Mouse (Mus musculus): Measurements from ENCODE around the gene Dusp15. TPM values are rescaled to one million over a fixed set of nuclear protein-coding genes. Genes with fewer than 3 reads are reported as not detected.

Gene Dusp15
- total and polyA plus RNA-seq, 2 experiments from 2014 or later, result 21.2 to 47.0 TPM

DNA sequence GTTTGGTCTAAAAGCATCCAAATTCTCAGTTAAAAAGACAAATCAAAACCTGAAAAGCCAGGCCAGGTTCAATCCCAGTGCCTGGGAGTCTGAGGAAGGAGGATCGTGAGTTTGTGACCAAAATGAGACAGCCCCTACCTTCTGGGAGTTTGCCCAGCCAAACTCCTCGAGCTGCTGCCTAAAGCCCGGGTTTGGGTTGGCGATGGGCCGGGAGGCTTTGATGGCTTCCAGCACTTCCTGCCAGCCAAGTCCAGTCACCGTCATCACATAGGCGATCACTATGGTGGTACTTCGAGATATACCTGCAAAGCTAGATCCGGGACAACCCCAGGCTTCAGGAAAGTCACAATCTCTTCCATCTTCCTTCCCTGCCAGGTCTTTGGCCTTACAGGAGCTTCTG, 7.5 kb downstream of the Dusp15 start:
- WGBS, result 61% methylated on average over 9 of the region's 9 CpGs
- no peaks in the 10 kb centered on the region for H3K36me3 ChIP-seq (ENCODE audit: insufficient read depth, low read length)
- no peak overlapping the region for H3K27ac ChIP-seq
- ATAC-seq (no peak), DNase-seq (ENCODE audit: low spot score) (no peak)
- no peak overlapping the region for H3K9ac ChIP-seq (replicated peaks; ENCODE audit: low read length)
- TF ChIP-seq CTCF (IDR thresholded peaks at IDR 0.05; ENCODE audit: low read depth), result no peak
- no peak overlapping the region for H3K4me2 ChIP-seq (ENCODE audit: low read depth, low read length)
- no peak overlapping the region for H3K4me3 ChIP-seq (ENCODE audit: low read length)
- H3K27me3 ChIP-seq (ENCODE audit: insufficient read depth, low read length), result peaks cover 12% of the 10 kb centered on the region
- H3K4me1 ChIP-seq (ENCODE audit: insufficient read depth, low read length), result peaks cover 8% of the 10 kb centered on the region
- no peaks in the 10 kb centered on the region for H3K9me3 ChIP-seq (ENCODE audit: low read length)

DNA sequence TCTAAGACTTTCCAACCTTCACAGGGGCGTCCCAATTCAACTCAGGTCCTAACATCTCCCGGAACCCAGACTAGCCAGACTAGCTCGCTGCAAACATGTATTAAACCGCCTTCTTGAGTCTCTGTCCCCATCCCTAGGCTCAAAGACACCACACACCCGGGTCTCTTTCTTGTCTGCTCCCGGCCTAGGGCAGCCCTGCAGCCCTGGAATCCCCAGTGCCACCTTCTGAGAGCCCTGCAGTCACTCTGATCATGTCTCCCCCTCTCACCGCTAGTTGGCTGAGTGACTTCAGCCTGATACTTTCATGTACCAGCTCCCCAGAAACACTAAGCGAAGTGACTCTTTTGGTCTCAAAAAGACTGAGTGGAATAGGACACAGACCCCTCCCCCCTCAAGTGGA, 7.9 kb downstream of the Dusp15 start:
- 7% methylated on average over 8 of the region's 8 CpGs for WGBS
- H3K9me3 ChIP-seq (ENCODE audit: low read length), result no peaks in the 10 kb centered on the region
- no peak overlapping the region for H3K9ac ChIP-seq (replicated peaks; ENCODE audit: low read length)
- peak; percentile 27; the same call in 1 of the 2 replicates for TF ChIP-seq CTCF (IDR thresholded peaks at IDR 0.05; ENCODE audit: low read depth)
- ATAC-seq, result 0 out of 2 replicates have a peak, but pooled peaks have one; percentile 12
- H3K36me3 ChIP-seq (ENCODE audit: insufficient read depth, low read length), result no peaks in the 10 kb centered on the region
- peaks cover 12% of the 10 kb centered on the region for H3K27me3 ChIP-seq (ENCODE audit: insufficient read depth, low read length)
- peak overlapping the region; percentile 99 for H3K4me2 ChIP-seq (ENCODE audit: low read depth, low read length)
- H3K4me1 ChIP-seq (ENCODE audit: insufficient read depth, low read length), result peaks cover 8% of the 10 kb centered on the region
- peak overlapping the region; percentile 47 for H3K4me3 ChIP-seq (ENCODE audit: low read length)
- no peak for DNase-seq (ENCODE audit: low spot score)
- no peak overlapping the region for H3K27ac ChIP-seq

DNA sequence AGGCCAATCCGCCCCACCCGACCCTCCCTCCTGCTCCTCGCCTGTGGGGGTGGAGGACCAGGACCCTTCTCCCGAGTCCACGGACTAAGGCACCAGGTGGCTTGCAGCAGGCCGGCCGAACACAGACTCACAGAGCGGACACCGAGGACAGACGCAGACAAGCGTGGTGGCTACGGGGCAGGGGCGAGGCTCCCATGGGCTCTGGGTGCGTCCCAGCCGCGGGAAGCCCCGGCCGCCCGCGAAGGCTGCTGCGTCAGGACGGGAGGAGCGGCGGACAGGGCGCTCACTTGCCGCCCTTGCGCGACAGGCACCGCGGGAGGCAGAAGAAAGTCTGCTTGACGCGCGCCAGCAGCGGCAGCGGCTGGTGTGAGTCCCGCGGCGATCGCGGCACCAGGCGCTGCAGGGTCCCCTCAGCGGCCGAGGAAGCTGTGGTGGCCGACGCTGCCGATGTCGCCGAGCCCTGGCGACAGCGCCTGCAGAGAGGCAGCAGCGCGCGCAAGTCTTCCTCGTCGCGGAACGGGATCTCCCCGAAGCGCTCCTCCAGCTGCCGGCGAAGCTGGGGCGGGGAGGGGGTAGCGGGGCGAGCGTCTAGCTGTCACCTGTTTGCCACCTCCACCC, 8.5 kb downstream of the Dusp15 start:
- no peaks in the 10 kb centered on the region for H3K9me3 ChIP-seq (ENCODE audit: low read length)
- peak overlapping the region; percentile 47 for H3K4me3 ChIP-seq (ENCODE audit: low read length)
- H3K4me2 ChIP-seq (ENCODE audit: low read depth, low read length), result peak overlapping the region; percentile 99
- H3K27ac ChIP-seq, result no peak overlapping the region
- peak; percentile 41 for DNase-seq (ENCODE audit: low spot score)
- peak overlapping the region; percentile 56 for H3K9ac ChIP-seq (replicated peaks; ENCODE audit: low read length)
- WGBS, result under 1% methylated on average over 52 of the region's 65 CpGs
- peaks cover 8% of the 10 kb centered on the region for H3K4me1 ChIP-seq (ENCODE audit: insufficient read depth, low read length)
- H3K27me3 ChIP-seq (ENCODE audit: insufficient read depth, low read length), result peaks cover 12% of the 10 kb centered on the region
- H3K36me3 ChIP-seq (ENCODE audit: insufficient read depth, low read length), result no peaks in the 10 kb centered on the region
- TF ChIP-seq CTCF (IDR thresholded peaks at IDR 0.05; ENCODE audit: low read depth), result no peak
- ATAC-seq, result 0 out of 2 replicates have a peak, but pooled peaks have one; percentile 8

DNA sequence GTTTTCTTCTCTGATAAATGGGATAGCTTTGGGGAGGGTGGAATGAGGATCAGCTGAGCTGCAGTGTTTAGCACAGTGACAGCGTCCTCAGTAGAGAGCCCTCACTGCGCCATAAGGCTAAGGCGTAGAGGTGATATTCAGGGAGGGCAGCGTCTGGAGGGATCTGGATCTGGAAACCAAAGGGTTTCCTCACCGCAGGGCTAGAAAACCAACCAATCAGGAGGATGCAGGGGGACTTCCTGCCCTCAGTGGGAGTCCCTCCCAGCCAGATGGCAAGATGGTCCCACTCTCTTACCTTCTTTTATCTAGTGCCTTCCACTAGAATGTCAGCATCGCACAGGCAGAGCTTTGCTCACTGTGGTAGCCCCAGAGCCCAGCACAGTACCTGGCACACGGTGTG, 9.7 kb downstream of the Dusp15 start:
- Histone ChIP-seq H3K4me1 (ENCODE audit: insufficient read depth, low read length) (peaks cover 8% of the 10 kb centered on the region), H3K4me3 (ENCODE audit: low read length) (no peak overlapping the region), H3K27ac (no peak overlapping the region), H3K9me3 (ENCODE audit: low read length) (no peaks in the 10 kb centered on the region), H3K36me3 (ENCODE audit: insufficient read depth, low read length) (no peaks in the 10 kb centered on the region), H3K4me2 (ENCODE audit: low read depth, low read length) (no peak overlapping the region), H3K27me3 (ENCODE audit: insufficient read depth, low read length) (peaks cover 12% of the 10 kb centered on the region), H3K9ac (replicated peaks; ENCODE audit: low read length) (no peak overlapping the region)
- TF ChIP-seq CTCF (IDR thresholded peaks at IDR 0.05; ENCODE audit: low read depth), result no peak
- DNase-seq (ENCODE audit: low spot score), result no peak
- ATAC-seq, result no peak
- WGBS, result 32% methylated on average over 7 of the region's 7 CpGs

DNA sequence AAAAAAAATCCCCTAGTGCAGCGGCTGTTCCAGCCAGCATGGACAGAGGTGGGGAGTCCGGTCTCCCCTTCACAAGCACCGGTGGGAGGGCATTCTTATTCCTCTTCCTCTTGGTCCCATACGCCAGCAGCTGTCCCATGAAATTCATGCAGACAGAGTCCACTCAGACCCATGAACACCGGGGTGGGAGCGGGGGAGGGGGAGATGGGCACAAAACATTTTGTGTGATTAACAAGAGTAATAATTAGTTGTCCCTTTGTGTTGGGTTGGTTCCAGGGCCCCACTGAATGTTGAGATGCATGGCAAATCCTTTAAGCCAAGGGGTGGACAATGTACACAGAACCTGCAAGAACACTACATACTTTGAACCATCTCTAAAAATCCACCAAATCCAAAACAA, 10.4 kb downstream of the Dusp15 start:
- DNase-seq (ENCODE audit: low spot score) (no peak), ATAC-seq (no peak)
- H3K9me3 ChIP-seq (ENCODE audit: low read length), result no peaks in the 10 kb centered on the region
- H3K4me3 ChIP-seq (ENCODE audit: low read length), result no peak overlapping the region
- no peak overlapping the region for H3K4me2 ChIP-seq (ENCODE audit: low read depth, low read length)
- 66% methylated on average over 6 of the region's 6 CpGs for WGBS
- H3K27me3 ChIP-seq (ENCODE audit: insufficient read depth, low read length), result peaks cover 12% of the 10 kb centered on the region
- H3K27ac ChIP-seq, result no peak overlapping the region
- H3K9ac ChIP-seq (replicated peaks; ENCODE audit: low read length), result no peak overlapping the region
- TF ChIP-seq CTCF (IDR thresholded peaks at IDR 0.05; ENCODE audit: low read depth), result no peak
- H3K4me1 ChIP-seq (ENCODE audit: insufficient read depth, low read length), result peaks cover 8% of the 10 kb centered on the region
- no peaks in the 10 kb centered on the region for H3K36me3 ChIP-seq (ENCODE audit: insufficient read depth, low read length)

DNA sequence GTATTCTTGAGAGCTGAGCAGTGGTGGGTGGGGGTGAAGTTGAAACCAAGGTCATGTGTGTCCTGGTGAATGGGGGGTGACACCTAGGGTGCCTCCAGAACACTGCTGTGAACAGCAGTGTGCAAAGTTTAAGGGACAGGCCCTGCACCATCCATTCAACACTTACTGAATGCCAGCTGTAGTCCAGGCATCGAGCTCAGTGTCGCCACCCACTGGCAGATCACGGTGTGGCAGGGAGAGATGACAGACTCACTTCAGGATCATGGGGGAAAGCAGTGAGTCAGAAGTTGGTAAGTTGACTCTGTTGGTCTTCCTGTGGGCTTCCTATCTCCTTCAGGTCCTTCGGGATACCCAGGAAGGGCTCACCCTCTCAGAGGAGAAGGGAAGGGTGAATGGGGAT, 11.7 kb downstream of the Dusp15 start:
- DNase-seq (ENCODE audit: low spot score), result no peak
- H3K4me1 ChIP-seq (ENCODE audit: insufficient read depth, low read length), result peaks cover 8% of the 10 kb centered on the region
- no peak overlapping the region for H3K4me3 ChIP-seq (ENCODE audit: low read length)
- peaks cover 12% of the 10 kb centered on the region for H3K27me3 ChIP-seq (ENCODE audit: insufficient read depth, low read length)
- no peak for ATAC-seq
- no peak overlapping the region for H3K27ac ChIP-seq
- H3K4me2 ChIP-seq (ENCODE audit: low read depth, low read length), result no peak overlapping the region
- peak; percentile 84 for TF ChIP-seq CTCF (IDR thresholded peaks at IDR 0.05; ENCODE audit: low read depth)
- H3K9me3 ChIP-seq (ENCODE audit: low read length), result no peaks in the 10 kb centered on the region
- H3K9ac ChIP-seq (replicated peaks; ENCODE audit: low read length), result no peak overlapping the region
- 12% methylated on average over 4 of the region's 4 CpGs for WGBS
- no peaks in the 10 kb centered on the region for H3K36me3 ChIP-seq (ENCODE audit: insufficient read depth, low read length)

DNA sequence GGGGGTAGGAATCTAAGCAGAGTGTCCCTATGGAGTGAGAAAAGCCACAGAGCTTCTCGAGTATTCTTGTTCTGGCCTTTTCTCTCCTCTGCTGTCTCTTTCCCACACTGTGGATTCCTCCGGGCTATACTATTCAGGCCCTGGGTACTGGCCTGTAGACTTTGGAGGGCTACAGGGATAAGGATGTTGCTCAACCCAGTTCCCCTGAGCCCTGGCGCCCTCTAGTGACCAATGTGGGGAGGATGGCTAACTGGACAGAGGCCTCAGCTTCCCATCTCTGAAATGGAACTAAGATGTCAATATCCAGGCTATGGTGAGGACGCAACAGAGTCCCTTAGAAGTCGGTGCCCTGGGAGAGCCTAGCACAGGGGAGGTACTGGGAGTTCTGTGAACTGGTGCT, 17.9 kb downstream of the Dusp15 start:
- TF ChIP-seq CTCF (IDR thresholded peaks at IDR 0.05; ENCODE audit: low read depth), result peak; percentile 68
- Histone ChIP-seq H3K27me3 (ENCODE audit: insufficient read depth, low read length) (no peaks in the 10 kb centered on the region), H3K9ac (replicated peaks; ENCODE audit: low read length) (no peak overlapping the region), H3K4me2 (ENCODE audit: low read depth, low read length) (no peak overlapping the region), H3K9me3 (ENCODE audit: low read length) (no peaks in the 10 kb centered on the region), H3K36me3 (ENCODE audit: insufficient read depth, low read length) (no peaks in the 10 kb centered on the region), H3K4me3 (ENCODE audit: low read length) (no peak overlapping the region), H3K27ac (no peak overlapping the region), H3K4me1 (ENCODE audit: insufficient read depth, low read length) (no peaks in the 10 kb centered on the region)
- WGBS, result 41% methylated on average over 5 of the region's 5 CpGs
- no peak for ATAC-seq
- DNase-seq (ENCODE audit: low spot score), result peak; percentile 59
